Mouse (Mus musculus) adrenal gland, postnatal 36 days (tissue): ENCODE results near the gene Chac2. TPM values are rescaled to one million over a fixed set of nuclear protein-coding genes. Genes with fewer than 3 reads are reported as not detected.
"Not testable (repeated sequence)": the region's sequence is repeated elsewhere in the genome, so short reads cannot be mapped to it uniquely, and the experiment has no call there.

Source experiments
- DNase-seq, 2 experiments: peaks; one replicate each; pipeline ENCODE4 v3.0.0; 2021; ENCODE audit warnings: mixed read lengths in 1 of 2
- long read RNA-seq, 2 experiments: library from polyadenylated mRNA; stranded (forward); transcript quantifications; one replicate each; pipeline ENCODE4 v2.0.0; 2021; ENCODE audit warnings: borderline sequencing depth in 2 of 2
- total RNA-seq, 2 experiments: library from RNA; stranded (reverse); gene quantifications; 2 replicates each; pipeline ENCODE4 v1.2.3; 2021

Gene Chac2
- 10 to 100 TPM; 11.4 to 12.3 TPM for total RNA-seq
- long read RNA-seq, experiment 1, transcript Chac2-202 (3 exons, 1,315 nt), result major isoform, 20 of 23 reads
- long read RNA-seq, experiment 1, partial matches to known transcripts, result 0 of 23 reads
- long read RNA-seq, experiment 1, other reads (novel, unspliced or antisense), result 1 of 23 reads
- long read RNA-seq, experiment 2, partial matches to known transcripts, result 1 of 4 reads
- long read RNA-seq, experiment 2, other reads (novel, unspliced or antisense), result 0 of 4 reads

DNA sequence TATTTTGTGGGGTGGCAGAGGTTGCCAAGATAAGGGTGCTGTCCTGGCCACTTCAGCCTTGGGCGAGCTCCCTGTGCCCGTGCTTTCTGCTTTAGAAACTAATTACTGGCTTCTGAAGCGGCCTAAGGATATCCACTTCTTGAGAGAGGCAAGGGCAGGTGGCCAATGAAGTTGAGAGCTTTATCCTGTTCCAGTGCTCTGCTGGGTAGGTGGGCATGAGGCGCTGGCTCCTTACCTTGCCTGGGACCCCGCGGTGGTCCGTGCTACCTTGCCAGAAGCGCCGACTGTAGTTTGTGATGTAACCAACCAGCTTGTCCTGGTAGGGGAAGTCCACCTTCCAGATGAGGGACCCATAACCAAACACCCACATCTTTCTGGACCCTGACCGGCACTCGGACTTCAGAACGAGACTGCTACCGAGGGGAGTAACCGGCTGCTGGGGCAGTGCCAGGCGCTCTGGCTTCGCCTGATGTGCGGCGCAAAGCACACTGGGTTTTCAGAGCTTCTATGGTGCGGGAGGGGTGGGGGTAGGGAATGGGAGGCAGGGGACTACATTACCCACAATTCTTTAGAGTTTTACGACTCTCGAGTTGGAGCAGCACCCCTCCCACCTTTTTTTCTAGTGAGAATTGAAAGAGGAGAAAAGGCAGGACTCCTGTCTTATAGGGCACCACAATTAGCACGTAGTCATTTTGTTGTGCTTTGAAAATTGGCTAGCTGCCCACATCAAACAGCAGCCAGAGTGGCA lies at the start of gene Chac2:
TSS of gene Chac2 (minus strand) at position 474 of the 748 bp plus-strand sequence.
- peak; percentile 90 to 93 for DNase-seq

DNA sequence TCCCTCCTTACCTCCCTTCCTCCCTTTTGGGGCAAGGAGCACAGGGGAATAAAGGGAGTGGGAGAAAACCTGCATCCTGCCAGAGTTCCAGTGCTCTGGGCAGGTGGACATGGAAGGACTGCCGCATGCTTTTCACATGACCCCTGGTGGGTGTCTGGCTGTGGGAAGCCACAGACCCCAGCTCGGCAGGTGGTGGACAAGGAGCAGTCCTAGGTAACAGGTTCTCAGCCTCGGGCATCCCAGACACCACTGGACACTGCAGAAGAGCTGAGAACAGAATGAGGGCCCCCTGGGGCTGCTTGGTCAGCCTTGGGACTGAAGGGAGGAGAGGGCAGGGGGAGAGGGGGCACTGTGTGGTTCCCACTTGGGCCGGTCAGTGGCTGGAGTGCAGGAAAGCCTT lies 48.8 kb upstream of the Chac2 start:
- no peak for DNase-seq

DNA sequence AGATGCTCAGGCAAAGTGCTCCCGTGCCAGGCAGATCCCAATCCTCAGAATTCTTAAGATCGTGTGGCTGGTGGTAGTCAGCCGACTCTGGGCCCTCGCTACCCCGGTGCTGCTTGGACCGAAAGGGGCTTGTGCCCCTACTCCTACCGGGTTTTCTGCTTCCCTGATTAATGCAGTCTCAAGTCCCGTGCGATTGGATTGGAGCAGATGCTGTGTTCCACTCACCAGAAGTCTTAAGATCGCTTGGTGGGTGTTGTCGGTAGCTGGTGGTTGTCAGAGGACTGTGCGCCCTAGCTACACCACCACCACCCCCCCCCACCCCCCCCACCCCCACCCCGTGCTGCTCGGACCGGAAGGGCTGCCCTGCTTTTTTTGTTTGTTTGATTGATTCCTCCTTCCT lies 31.3 kb upstream of the Chac2 start:
- DNase-seq, result not testable (repeated sequence)

DNA sequence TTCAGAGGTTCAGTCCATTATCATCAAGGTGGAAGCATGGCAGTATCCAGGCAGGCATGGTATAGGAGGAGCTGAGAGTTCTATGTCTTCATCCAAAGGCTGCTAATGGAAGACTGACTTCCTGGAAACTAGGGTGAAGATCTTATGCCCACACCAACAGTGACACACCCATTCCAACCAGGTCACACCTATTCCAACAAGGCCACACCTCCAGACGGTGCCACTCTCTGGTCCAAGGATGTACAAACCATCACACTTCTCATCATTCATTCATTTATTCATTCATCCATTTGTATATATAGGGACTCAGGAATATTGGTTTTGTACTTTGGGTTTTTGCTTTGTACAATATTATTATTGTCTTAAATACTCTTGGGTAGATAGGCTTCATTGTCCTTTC lies 23.5 kb upstream of the Chac2 start:
- not testable (repeated sequence) for DNase-seq

- peak in 1 of 2 experiments; percentile 4 for DNase-seq
Observed at GRCm38 (mm10) chr11:31001169-31001908, 15.2 kb upstream of the Chac2 start.

DNA sequence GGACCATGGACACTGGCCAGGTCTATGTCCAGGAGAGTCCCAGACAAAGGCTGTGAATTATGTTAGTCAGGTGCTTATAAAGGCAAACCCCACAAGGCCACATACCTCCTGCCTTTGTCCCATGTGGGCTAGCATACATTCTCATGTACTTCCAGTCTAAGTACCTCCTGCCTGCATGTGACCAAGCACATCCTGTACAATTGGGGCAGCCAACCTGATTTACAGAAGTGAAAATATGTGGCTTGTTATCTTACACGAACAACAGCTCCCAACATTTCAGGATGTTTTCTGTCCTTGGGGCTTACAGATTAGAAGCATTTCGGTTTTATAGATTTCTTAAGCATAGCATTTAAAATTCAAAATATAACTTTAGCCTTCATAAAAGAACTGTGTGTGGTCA lies 13.9 kb upstream of the Chac2 start:
- no peak for DNase-seq

DNA sequence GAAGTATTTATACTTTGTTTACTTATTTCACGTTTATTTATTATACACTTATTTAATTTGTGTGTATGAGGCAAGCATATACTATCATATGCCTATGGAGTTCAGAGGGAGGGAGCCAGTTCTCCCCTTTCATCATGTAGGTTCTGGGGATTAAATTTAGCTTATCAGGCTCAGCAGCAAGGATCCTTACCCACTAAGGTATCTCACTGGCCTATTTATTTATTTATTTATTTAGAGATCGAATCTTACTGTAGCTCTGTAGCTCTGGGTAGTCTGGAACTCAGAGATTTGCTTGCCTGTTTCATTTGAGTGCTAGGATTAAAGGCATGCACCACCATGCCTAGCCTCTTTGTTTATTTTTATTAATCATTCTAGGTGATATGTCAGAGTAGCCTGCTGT lies 12.6 kb upstream of the Chac2 start:
- DNase-seq, result no peak

- no peak for DNase-seq
Observed at GRCm38 (mm10) chr11:30998199-30998598, 12.0 kb upstream of the Chac2 start.

DNA sequence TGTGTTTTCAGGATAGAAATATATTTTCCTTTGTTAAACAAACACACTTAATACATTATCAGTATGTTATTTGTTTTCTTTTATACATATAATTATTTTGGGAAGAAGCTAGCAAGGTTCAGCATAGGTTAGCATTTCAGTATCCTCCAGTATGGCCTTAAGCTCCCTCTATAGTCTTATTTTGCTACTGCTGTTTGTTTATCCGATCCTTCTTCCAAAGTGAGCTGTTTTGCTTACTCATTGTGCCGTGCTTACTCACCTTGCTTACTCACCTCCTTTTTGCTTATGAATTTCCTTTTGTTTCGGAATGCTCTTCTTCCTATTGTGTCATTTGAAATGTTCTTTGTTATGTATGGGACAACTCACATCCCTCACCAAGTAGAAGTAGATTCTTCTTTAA lies 10.5 kb upstream of the Chac2 start:
- no peak for DNase-seq

DNA sequence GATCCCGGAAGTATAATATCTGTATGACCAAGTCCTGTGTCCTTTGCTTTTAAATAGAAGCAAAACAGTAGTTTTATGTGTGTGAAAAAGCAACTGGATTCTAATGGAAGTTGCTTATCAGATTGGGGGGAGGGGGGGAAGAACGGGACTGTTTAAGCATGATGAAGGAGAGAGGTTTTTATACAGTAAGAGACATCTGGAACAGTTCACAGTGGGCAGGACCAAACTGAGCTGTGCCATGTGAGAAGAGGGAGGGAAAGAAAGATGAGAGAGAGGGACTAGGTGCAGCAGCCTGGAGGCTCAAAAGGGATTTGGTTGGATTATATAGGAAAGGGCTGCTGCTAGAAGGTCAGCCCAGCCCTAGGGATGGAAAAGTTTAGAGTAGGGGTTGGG lies 471 bp upstream of the Chac2 start:
- no peak for DNase-seq

- no peak for DNase-seq
Observed at GRCm38 (mm10) chr11:30985237-30985636, 913 bp downstream of the Chac2 start.

GRCm38 (mm10) chr11:30954279-30954725 lies 31.8 kb downstream of the Chac2 start, which contains the start of gene Erlec1:
Erlec1 (minus strand) TSS chr11:30954335.
- peak; percentile 91 to 94 for DNase-seq

- peak; percentile 51 to 57 for DNase-seq
Observed at GRCm38 (mm10) chr11:30953469-30954154, 32.5 kb downstream of the Chac2 start.

GRCm38 (mm10) chr11:30952829-30953228 lies 33.3 kb downstream of the Chac2 start:
- no peak for DNase-seq

GRCm38 (mm10) chr11:30943522-30943921 lies 42.6 kb downstream of the Chac2 start:
- DNase-seq, result no peak

DNA sequence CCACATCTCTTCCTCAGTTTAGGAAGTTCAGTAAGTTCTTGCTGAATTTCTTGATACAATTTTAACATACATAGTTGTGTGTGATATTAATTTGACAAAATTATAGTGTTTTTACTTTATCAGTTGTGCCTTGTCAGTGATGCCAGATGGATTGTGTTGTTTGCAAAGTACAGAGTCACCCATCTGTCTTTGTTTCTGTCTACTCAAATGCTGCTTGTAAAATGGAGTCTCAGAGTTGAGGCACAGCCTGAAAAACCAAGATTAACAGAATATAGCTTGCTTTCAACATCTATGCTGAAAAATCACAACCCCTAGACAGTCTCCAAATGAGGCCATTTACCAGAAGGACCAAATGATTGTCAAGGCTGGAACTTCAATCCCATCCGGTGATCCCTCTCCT lies 57.7 kb downstream of the Chac2 start:
- no peak for DNase-seq

DNA sequence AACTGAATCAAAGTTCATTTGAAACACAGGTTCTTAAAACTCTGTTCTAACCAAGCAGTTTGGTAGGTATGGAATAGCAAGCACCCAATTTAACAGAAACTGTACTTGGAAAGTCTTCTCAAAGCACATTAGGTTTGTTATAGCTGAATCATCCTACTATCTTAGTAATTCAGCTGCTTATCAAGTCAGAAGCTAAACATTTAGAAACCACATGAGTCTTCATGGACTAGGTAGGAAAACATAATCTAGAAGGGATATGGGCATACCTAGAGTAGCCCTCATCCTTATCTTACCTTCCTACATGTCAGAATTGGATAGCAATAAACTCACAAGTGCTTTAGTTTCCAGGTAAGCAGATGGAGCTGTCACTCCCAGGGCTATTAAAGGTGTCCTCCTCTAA lies 58.1 kb downstream of the Chac2 start:
- no peak for DNase-seq

Other genes starting within 250 kb of the Chac2 start
- 10 to 100 TPM; 58.9 to 81.1 TPM for gene Psme4, start 214.6 kb downstream of the Chac2 start, total RNA-seq
- 1 to 10 TPM in 1 of 2 experiments, under 1 TPM in 1; 0.76 to 1.3 TPM for gene Gpr75, start 101.0 kb downstream of the Chac2 start, total RNA-seq
- 10 to 100 TPM; 12.0 to 15.3 TPM for gene Asb3, start 100.9 kb downstream of the Chac2 start, total RNA-seq
- 10 to 100 TPM; 53.0 to 69.5 TPM for gene Erlec1, start 32.0 kb downstream of the Chac2 start, total RNA-seq
- not detected for gene Gm17332, start 196.1 kb upstream of the Chac2 start, total RNA-seq